Mouse (Mus musculus) MEL (cell line): ENCODE measurements around the gene Fstl3. TPM values are rescaled to one million over a fixed set of nuclear protein-coding genes. Genes with fewer than 3 reads are reported as not detected.

ENCODE experiments used
- DNase-seq: peaks from one replicate; pipeline ENCODE4 v3.0.0; 2011; ENCODE audit warnings: low read depth, low spot score
- H3K27ac ChIP-seq: 2 replicates; pipeline ENCODE4 v1.5.1; 2012; ENCODE audit warnings: low read depth, mild to moderate bottlenecking, control low read depth, low read length, moderate library complexity; ENCODE audit not compliant: control insufficient read depth
- H3K27me3 ChIP-seq, 2 experiments: fragments of 150-350 bp in 1 of 2; sonication (generic) in 1 of 2; 2 replicates each; pipeline ENCODE4 v1.6.1; 2012; ENCODE audit warnings: low read length in 2 of 2, mild to moderate bottlenecking in 2 of 2, improper control_type of control experiment in 1 of 2, moderate library complexity in 1 of 2; ENCODE audit not compliant: insufficient read depth in 2 of 2, control insufficient read depth in 1 of 2
- H3K36me3 ChIP-seq, 2 experiments: 2 replicates each; pipeline ENCODE4 v1.6.1; 2012 to 2014; ENCODE audit warnings: low read length in 2 of 2, improper control_type of control experiment in 1 of 2, inconsistent platforms in 1 of 2, mild to moderate bottlenecking in 1 of 2; ENCODE audit not compliant: insufficient read depth in 2 of 2, control insufficient read depth in 1 of 2
- H3K4me1 ChIP-seq, 2 experiments: fragments of 150-350 bp in 1 of 2; sonication (generic) in 1 of 2; 2 replicates each; pipeline ENCODE4 v1.6.1; 2012; ENCODE audit warnings: low read length in 2 of 2, improper control_type of control experiment in 1 of 2, mild to moderate bottlenecking in 1 of 2; ENCODE audit not compliant: insufficient read depth in 2 of 2, control insufficient read depth in 1 of 2
- H3K4me3 ChIP-seq, 2 experiments: fragments of 150-350 bp in 1 of 2; sonication (generic) in 1 of 2; 2 replicates each; pipeline ENCODE4 v1.5.1; 2012; ENCODE audit warnings: low read depth in 2 of 2, low read length in 2 of 2, mild to moderate bottlenecking in 2 of 2, moderate library complexity in 2 of 2, control low read depth in 1 of 2, improper control_type of control experiment in 1 of 2; ENCODE audit not compliant: control insufficient read depth in 1 of 2, insufficient read depth in 1 of 2
- H3K79me2 ChIP-seq: 2 replicates; pipeline ENCODE4 v1.6.1; 2012; ENCODE audit warnings: mild to moderate bottlenecking, low read length, moderate library complexity; ENCODE audit not compliant: control insufficient read depth, poor library complexity, insufficient read depth
- H3K9ac ChIP-seq: 2 replicates; pipeline ENCODE4 v1.6.1; 2012; ENCODE audit warnings: low read depth, mild to moderate bottlenecking, control low read depth, low read length, moderate library complexity; ENCODE audit not compliant: control insufficient read depth, poor library complexity, severe bottlenecking
- H3K9me3 ChIP-seq: fragments of 150-350 bp; sonication (generic); replicated peaks from 2 replicates; pipeline ENCODE4 v1.6.1; 2012; ENCODE audit warnings: mild to moderate bottlenecking, low read length, improper control_type of control experiment, moderate library complexity; ENCODE audit not compliant: insufficient read depth
- BHLHE40 ChIP-seq: IDR thresholded peaks from 2 replicates; pipeline ENCODE4 v1.6.1; 2012; ENCODE audit warnings: low read depth, mild to moderate bottlenecking, inconsistent platforms, low read length, improper control_type of control experiment, borderline replicate concordance
- CHD1 ChIP-seq: IDR thresholded peaks from 2 replicates; pipeline ENCODE4 v1.6.1; 2012; ENCODE audit warnings: low read depth, mild to moderate bottlenecking, inconsistent platforms, low read length, improper control_type of control experiment
- CTCF ChIP-seq, 3 experiments: IDR thresholded peaks in 2 of 3; conservative IDR thresholded peaks in 1 of 3; 2 replicates each; pipeline ENCODE4 v1.5.1; 2011 to 2012; ENCODE audit warnings: low read length in 3 of 3, low read depth in 2 of 3, mild to moderate bottlenecking in 2 of 3, improper control_type of control experiment in 1 of 3, inconsistent platforms in 1 of 3, mixed read lengths in 1 of 3, moderate library complexity in 1 of 3; ENCODE audit not compliant: control insufficient read depth in 1 of 3, insufficient read depth in 1 of 3, poor library complexity in 1 of 3, severe bottlenecking in 1 of 3
- ETS1 ChIP-seq: IDR thresholded peaks from 2 replicates; pipeline ENCODE4 v1.6.1; 2012; ENCODE audit warnings: low read depth, mild to moderate bottlenecking, inconsistent platforms, low read length, improper control_type of control experiment, moderate library complexity
- GABPA ChIP-seq: IDR thresholded peaks from 2 replicates; pipeline ENCODE4 v1.6.1; 2012; ENCODE audit warnings: low read depth, mild to moderate bottlenecking, inconsistent platforms, low read length, improper control_type of control experiment, moderate library complexity
- GATA1 ChIP-seq: IDR thresholded peaks from 2 replicates; pipeline ENCODE4 v1.6.1; 2011; ENCODE audit warnings: low read depth, low read length, improper control_type of control experiment
- HCFC1 ChIP-seq: IDR thresholded peaks from 2 replicates; pipeline ENCODE4 v1.6.1; 2012; ENCODE audit warnings: low read depth, mild to moderate bottlenecking, inconsistent platforms, low read length, improper control_type of control experiment, moderate library complexity
- MXI1 ChIP-seq: IDR thresholded peaks from 2 replicates; pipeline ENCODE4 v1.6.1; 2011; ENCODE audit warnings: mild to moderate bottlenecking, low read depth, low read length, improper control_type of control experiment
- MYC ChIP-seq: IDR thresholded peaks from 2 replicates; pipeline ENCODE4 v1.6.1; 2011; ENCODE audit warnings: low read depth, mild to moderate bottlenecking, low read length, improper control_type of control experiment, moderate library complexity
- NRF1 ChIP-seq: IDR thresholded peaks from 2 replicates; pipeline ENCODE4 v1.6.1; 2014; ENCODE audit warnings: low read depth, mild to moderate bottlenecking, inconsistent platforms, low read length, improper control_type of control experiment, moderate library complexity; ENCODE audit not compliant: poor library complexity, insufficient read depth, severe bottlenecking
- POLR2A ChIP-seq, 2 experiments: IDR thresholded peaks; 2 replicates each; pipeline ENCODE4 v1.6.1; 2011 to 2012; ENCODE audit warnings: low read length in 2 of 2, mild to moderate bottlenecking in 2 of 2, control low read depth in 1 of 2, improper control_type of control experiment in 1 of 2, low read depth in 1 of 2, moderate library complexity in 1 of 2; ENCODE audit not compliant: control insufficient read depth in 1 of 2, insufficient read depth in 1 of 2, poor library complexity in 1 of 2
- POLR2AphosphoS2 ChIP-seq: IDR thresholded peaks from 2 replicates; pipeline ENCODE4 v1.6.1; 2011; ENCODE audit warnings: low read length, improper control_type of control experiment
- RAD21 ChIP-seq: IDR thresholded peaks from 2 replicates; pipeline ENCODE4 v1.6.1; 2011; ENCODE audit warnings: mild to moderate bottlenecking, low read depth, low read length, improper control_type of control experiment
- SMC3 ChIP-seq: IDR thresholded peaks from 2 replicates; pipeline ENCODE4 v1.6.1; 2011; ENCODE audit warnings: low read depth, low read length, improper control_type of control experiment
- TAL1 ChIP-seq: IDR thresholded peaks from 2 replicates; pipeline ENCODE4 v1.6.1; 2012; ENCODE audit warnings: mild to moderate bottlenecking, inconsistent platforms, low read length, moderate library complexity, mixed read lengths
- TBP ChIP-seq: IDR thresholded peaks from 2 replicates; pipeline ENCODE4 v1.8.0; 2011; ENCODE audit warnings: low read depth, low read length, improper control_type of control experiment
- TCF12 ChIP-seq: IDR thresholded peaks from 2 replicates; pipeline ENCODE4 v1.6.1; 2014; ENCODE audit warnings: low read depth, mild to moderate bottlenecking, inconsistent platforms, low read length, improper control_type of control experiment, moderate library complexity
- UBTF ChIP-seq: IDR thresholded peaks from 2 replicates; pipeline ENCODE4 v1.6.1; 2012; ENCODE audit warnings: low read depth, mild to moderate bottlenecking, inconsistent platforms, low read length, improper control_type of control experiment, moderate library complexity, borderline replicate concordance; ENCODE audit not compliant: insufficient read depth
- ZMIZ1 ChIP-seq: IDR thresholded peaks from 2 replicates; pipeline ENCODE4 v1.6.1; 2012; ENCODE audit warnings: low read depth, mild to moderate bottlenecking, inconsistent platforms, low read length, improper control_type of control experiment, moderate library complexity
- polyA plus RNA-seq, 2 experiments: library from polyadenylated mRNA; stranded (reverse) in 1 of 2; unstranded in 1 of 2; fragments of >175 nt in 1 of 2; fragments of >200 nt in 1 of 2; gene quantifications; 2 replicates each; pipeline versions ENCODE4 v1.2.1 to v1.2.4; 2012; ENCODE audit warnings: low replicate concordance in 2 of 2, low read depth in 1 of 2; ENCODE audit not compliant: insufficient read length in 2 of 2, insufficient read depth in 1 of 2, missing spikeins in 1 of 2
- total RNA-seq: library from RNA; depleted of rRNA; stranded (reverse); fragments of 300-350 nt; gene quantifications from 2 replicates; pipeline ENCODE4 v1.2.3, GENCODE M21; 2012

The Fstl3 gene
- total and polyA plus RNA-seq, 3 experiments: 4.3 to 7.1 TPM; not detected in 1

GRCm38 (mm10) chr10:79794491-79794931 is 17.4 kb downstream of the Fstl3 start:
- DNase-seq: no peak
- H3K27ac ChIP-seq: no peak overlapping the region
- peaks cover 10 to 26% of the 10 kb centered on the region in 2 experiments for H3K4me1 ChIP-seq
- H3K79me2 ChIP-seq: no peaks in the 10 kb centered on the region
- H3K9me3 ChIP-seq: no peaks in the 10 kb centered on the region
- TF ChIP-seq HCFC1: no peak
- no peak for TF ChIP-seq MYC
- TF ChIP-seq GABPA: no peak
- no peak for TF ChIP-seq CHD1
- no peak for TF ChIP-seq CTCF (IDR thresholded peaks at IDR 0.05 in 2 of 3, conservative IDR thresholded peaks at IDR 0.05 in 1 of 3; ENCODE audit: control insufficient read depth in 1 of 3, insufficient read depth in 1 of 3, low read depth in 2 of 3, low read length in 3 of 3, poor library complexity in 1 of 3, severe bottlenecking in 1 of 3)
- TF ChIP-seq RAD21: no peak
- no peak for TF ChIP-seq TCF12
- no peak for TF ChIP-seq TAL1
- TF ChIP-seq ZMIZ1: no peak
- no peak for TF ChIP-seq SMC3
- no peak for TF ChIP-seq BHLHE40
- H3K4me3 ChIP-seq: no peak overlapping the region
- H3K9ac ChIP-seq: no peak overlapping the region
- peaks cover 0 to 13% of the 10 kb centered on the region in 2 experiments; a peak in 2 of 4 replicates for H3K36me3 ChIP-seq
- H3K27me3 ChIP-seq: no peaks in the 10 kb centered on the region

- DNase-seq: peak; percentile 49
- Histone ChIP-seq H3K4me3 (no peak overlapping the region), H3K4me1 (peaks cover 10 to 26% of the 10 kb centered on the region in 2 experiments), H3K27ac (no peak overlapping the region), H3K9ac (no peak overlapping the region), H3K79me2 (no peaks in the 10 kb centered on the region), H3K27me3 (no peaks in the 10 kb centered on the region), H3K9me3 (no peaks in the 10 kb centered on the region), H3K36me3 (peaks cover 0 to 13% of the 10 kb centered on the region in 2 experiments; a peak in 2 of 4 replicates)
- TF ChIP-seq NRF1 (no peak), CTCF (IDR thresholded peaks at IDR 0.05 in 2 of 3, conservative IDR thresholded peaks at IDR 0.05 in 1 of 3; ENCODE audit: control insufficient read depth in 1 of 3, insufficient read depth in 1 of 3, low read depth in 2 of 3, low read length in 3 of 3, poor library complexity in 1 of 3, severe bottlenecking in 1 of 3) (peak in 2 of 3 experiments; percentile 21 to 30; a peak in 4 of 6 replicates), UBTF (no peak)
Observed at GRCm38 (mm10) chr10:79795905-79796304, 18.8 kb downstream of the Fstl3 start.

- H3K9ac ChIP-seq: peak overlapping the region; percentile 8; the same call in 1 of the 2 replicates
- no peaks in the 10 kb centered on the region for H3K27me3 ChIP-seq
- peaks cover 10 to 32% of the 10 kb centered on the region in 2 experiments for H3K4me1 ChIP-seq
- peak overlapping the region; percentile 22 to 39 for H3K4me3 ChIP-seq
- H3K79me2 ChIP-seq: no peaks in the 10 kb centered on the region
- peak overlapping the region; percentile 89; the same call in 1 of the 2 replicates for H3K27ac ChIP-seq
- H3K9me3 ChIP-seq: no peaks in the 10 kb centered on the region
- peak; percentile 72 for DNase-seq
- peak; percentile 64; the same call in 1 of the 2 replicates for TF ChIP-seq BHLHE40
- no peak for TF ChIP-seq GATA1
- no peak for TF ChIP-seq CHD1
- TF ChIP-seq TBP: no peak
- TF ChIP-seq POLR2A (IDR thresholded peaks at IDR 0.05; ENCODE audit: control insufficient read depth in 1 of 2, insufficient read depth in 1 of 2, low read depth in 1 of 2, low read length in 2 of 2, poor library complexity in 1 of 2): peak in 1 of 2 experiments; percentile 17; a peak in 1 of 4 replicates
- TF ChIP-seq POLR2AphosphoS2: no peak
- peak; percentile 21; the same call in 1 of the 2 replicates for TF ChIP-seq MXI1
- TF ChIP-seq ETS1: peak; percentile 85
- peaks cover 0 to 19% of the 10 kb centered on the region in 2 experiments; a peak in 2 of 4 replicates for H3K36me3 ChIP-seq
Observed at GRCm38 (mm10) chr10:79797326-79797725, 20.3 kb downstream of the Fstl3 start.
